Mouse (Mus musculus) layer of hippocampus, adult 18-20 months (tissue): ENCODE results near the gene Acsl3. TPM values are rescaled to one million over a fixed set of nuclear protein-coding genes. Genes with fewer than 3 reads are reported as not detected.

Source experiments
- DNase-seq, 2 experiments: peaks; one replicate each; pipeline ENCODE4 v3.0.0; 2022; ENCODE audit warnings: low spot score in 2 of 2
- long read RNA-seq: library from polyadenylated mRNA; stranded (forward); transcript quantifications from one replicate; pipeline ENCODE4 v2.0.0, GENCODE M21; 2021
- total RNA-seq, 2 experiments: library from RNA; stranded (reverse); gene quantifications; 2 replicates each; pipeline ENCODE4 v1.2.3; 2021

Acsl3 gene
- total RNA-seq = 100 to 1,000 TPM; 200 to 202 TPM
- long read RNA-seq, transcript Acsl3-205 (15 exons, 2,976 nt) = major isoform, 104 of 176 reads
- long read RNA-seq, transcript Acsl3-201 (16 exons, 3,950 nt) = minor isoform, 48 of 176 reads
- long read RNA-seq, partial matches to known transcripts = 12 of 176 reads
- long read RNA-seq, other reads (novel, unspliced or antisense) = 11 of 176 reads

DNA sequence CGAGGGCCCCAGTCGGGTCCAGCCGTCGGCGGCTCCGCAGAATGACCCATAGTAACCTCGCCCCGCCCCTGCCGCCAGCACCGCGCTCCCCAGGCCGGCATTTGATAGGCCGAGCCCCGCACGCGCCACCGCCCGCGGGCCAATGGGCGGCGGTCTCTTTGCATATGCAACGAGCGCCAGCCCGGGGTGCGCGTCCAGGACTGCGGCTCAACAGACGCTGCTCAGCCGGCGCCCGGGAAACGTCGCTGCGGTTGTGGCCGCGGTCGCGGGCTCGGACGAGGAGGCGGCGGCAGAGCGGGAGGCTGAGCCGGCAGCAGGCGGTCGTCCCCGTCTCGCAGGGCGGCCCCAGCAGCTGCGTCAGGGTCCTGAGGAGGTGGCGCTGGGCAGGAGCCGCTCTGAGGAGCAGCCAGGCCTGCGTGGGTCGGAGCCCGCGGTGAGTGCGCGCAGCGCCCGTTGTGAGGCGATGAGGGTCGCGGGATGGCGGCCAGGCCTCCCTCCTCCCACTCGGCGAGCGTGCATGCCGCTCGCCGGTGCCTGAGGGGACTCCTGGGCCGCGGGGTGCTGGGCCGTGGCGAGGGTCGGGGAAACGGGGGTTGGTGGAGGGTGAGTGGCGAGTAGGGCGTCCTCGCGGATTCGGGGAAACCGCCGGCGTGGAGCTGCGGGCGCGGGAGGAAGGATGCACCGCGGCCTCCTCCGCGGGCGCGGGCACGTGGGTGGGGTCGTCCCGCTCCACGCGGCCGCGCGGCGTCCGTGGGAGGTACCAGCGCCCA lies at the start of gene Acsl3, which contains the start of gene Utp14b:
TSS of gene Acsl3 (plus strand) at position 155 of the 770 bp plus-strand sequence.
TSS of gene Utp14b (plus strand) at position 368 of the 770 bp plus-strand sequence.
- DNase-seq = peak; percentile 94 to 97

DNA sequence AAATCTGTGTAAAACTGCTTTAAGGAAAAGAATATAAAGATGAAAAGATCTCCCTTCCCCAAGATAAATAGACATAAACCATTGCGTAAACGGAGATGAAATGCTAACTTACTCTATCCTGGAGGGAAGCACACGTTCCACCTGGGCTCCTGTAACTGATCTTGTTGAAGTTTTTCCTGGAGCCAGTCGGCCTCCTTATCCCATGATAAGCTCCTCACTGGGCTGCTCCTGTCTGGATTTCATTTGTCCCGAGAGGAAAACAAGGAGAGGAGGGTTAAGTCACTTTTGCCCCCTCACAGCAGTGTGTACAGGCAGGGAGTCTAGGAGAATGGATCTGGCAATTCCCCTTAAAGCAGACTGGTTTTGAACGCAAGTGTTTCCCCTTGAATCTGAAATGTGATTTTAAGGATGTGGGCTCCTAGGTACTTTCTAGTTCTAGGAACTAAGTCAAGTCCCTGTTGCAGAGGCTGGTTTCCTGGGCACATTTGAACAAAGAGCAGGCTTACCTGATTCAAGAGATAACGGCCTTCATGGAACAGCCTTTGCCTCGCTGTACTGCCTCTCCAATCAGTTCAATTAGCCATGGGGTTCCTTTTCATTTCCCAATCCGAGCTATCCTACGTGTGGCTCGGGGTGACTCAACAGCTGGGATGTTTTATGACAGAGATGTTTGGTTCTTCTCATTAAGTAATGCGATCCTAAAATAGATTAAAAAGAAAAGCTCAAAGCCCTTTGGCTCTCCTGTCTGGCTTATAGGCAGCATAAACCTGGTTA lies 48.3 kb upstream of the Acsl3 start:
- DNase-seq = no peak

DNA sequence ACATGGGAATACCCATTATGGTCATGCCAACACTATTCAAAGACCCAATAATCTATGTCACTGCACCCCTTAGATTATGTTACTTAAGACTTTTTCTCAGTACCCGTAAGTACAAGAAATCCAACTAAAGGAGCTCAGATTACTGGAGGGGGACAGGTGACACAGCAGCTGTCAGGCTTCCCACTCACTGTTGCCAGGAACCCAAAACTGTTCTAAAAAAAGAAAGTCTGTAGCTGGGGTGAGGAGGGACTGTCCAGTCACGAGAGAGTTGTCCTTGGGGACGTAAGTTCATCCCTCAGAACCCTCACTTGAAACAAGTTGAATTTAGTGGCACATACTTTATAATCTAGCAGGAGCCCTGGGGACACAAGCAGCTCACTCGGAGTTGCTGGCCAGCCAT lies 46.6 kb upstream of the Acsl3 start:
- no peak for DNase-seq

DNA sequence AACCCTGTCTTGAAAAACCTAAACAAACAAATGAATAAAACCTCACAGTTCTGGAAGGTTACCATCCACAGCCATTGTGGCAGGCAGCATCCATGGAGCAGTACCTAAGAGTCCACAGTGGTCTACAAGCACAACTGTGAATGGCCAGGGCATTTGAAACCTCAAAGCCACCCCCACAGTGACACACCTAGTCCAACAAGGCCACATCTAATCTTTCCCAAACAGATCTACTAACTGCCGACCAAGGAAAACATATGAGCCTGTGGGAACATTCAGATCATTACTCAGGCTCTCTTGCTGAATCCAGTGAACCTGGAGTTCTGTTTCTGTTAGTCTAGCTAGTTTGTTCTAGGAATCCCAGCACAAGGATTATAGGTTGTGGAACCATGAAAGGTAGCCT lies 44.7 kb upstream of the Acsl3 start:
- no peak for DNase-seq

DNA sequence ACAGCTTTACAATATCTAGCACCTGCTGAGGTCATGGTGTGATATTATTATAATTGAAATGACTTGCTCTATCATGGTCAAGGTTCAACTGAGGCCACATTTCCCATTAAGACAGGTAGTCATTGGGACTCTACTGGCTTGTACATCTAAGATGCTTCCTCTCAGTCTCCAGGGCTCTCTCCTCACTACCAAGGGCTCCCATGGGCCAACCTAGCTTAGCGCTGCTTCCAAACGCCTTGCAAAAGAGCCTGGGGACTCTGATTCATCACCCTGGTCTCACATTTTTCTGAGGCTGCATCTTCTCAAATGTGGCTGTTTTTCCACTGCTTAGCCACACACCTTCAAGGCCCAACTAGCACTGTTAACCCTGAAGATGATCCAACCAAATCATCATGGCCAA lies 33.3 kb upstream of the Acsl3 start:
- DNase-seq = no peak

DNA sequence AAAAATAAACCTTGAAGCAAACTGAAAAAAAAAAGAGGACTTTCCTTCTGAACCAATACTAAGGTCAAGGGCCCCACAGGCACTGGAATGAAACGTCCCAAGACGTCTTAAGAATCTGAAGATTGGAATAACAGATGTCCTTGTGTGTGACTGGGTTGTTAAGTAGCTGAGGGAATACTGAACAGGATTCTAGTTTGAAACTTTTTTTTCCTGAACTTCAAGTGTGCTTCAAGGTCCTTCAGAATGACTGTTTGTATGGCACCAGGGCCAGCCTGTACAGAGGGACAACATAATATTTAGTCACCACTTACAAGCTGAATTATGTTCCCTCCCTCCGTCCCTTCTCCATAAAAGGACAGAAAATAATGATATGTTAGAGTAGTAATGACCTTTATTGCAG lies 23.1 kb upstream of the Acsl3 start:
- no peak for DNase-seq

DNA sequence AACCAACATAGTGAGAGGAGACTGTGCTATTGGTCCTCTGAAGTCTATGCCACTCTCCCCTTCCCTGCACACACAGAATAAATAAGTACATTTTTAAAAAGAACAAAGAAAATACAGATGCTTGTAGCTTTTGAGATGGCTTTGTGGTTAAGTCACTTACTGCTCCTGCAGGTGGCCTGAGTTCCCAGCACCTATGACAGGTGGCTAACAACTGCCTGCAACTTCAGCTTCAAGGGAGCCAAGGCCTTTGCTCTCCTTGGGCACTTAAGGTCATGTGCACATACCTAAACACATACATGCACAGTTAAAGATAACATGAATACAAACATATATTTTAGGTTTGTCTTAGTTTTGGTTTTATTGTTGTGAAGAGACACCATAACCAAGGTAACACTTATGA lies 16.8 kb upstream of the Acsl3 start:
- DNase-seq = no peak

DNA sequence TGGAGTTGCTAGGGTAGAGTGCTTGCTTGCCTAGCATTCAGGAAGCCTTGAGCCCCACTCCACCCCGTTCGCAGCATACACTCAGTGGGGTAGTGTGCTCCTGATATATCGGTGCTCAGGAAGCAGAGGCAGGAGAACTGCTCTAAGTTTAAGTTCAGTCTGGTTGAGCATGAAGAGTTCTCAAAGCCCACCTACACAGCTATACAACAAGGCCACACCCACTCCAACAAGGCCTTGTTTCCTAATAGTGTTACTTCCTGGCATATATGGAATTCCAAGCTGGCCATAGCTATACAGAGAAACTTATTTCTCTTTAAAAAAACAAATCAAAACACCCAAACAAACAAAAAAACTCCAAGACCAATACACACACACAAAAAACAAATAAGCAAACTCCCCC lies 15.8 kb upstream of the Acsl3 start:
- no peak for DNase-seq

DNA sequence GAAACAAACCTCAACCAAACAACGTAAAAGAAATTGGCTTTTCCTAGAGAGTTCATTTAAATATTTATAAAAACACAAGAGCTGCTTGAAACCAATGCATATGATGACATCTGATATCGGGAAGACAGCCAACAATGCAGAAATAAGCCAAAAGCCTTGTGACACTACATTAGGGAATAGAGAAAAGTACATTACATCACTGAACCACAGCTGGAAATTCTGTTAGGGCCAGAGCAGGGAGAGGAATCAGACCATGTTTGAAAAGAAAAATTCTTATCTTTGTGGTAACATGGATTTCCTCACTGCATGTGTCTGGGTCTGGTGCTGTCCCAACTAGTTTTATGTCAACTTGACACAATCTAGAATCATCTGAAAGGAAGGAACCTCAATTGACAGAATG lies 15.4 kb upstream of the Acsl3 start:
- DNase-seq = no peak

DNA sequence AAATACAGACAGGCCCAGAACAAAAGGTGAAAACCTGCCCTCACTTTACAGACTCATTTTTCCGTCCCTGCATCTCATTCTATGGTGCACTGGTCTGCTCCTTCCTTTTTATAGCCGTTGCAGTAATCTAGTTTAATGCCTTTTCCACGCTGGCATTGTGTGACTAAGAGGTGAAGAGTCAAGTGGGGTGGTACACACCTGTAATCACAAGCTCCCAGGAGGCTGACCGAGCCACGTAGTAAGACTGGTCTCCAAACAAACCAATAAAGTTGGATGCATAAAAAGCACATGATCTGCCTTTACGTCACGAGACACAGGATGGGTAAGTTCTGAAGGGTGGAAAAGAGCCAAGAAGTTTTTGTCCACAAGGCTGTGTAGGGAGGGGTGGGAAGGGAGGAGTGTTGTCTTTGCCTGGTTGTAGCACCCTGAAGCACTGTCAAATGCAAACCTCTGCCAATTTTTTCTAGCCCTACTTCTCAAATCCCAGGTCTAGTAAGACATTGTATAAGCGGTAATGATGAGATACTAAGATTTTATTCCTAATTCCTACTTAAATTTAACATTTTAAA lies 10.2 kb upstream of the Acsl3 start:
- no peak for DNase-seq

DNA sequence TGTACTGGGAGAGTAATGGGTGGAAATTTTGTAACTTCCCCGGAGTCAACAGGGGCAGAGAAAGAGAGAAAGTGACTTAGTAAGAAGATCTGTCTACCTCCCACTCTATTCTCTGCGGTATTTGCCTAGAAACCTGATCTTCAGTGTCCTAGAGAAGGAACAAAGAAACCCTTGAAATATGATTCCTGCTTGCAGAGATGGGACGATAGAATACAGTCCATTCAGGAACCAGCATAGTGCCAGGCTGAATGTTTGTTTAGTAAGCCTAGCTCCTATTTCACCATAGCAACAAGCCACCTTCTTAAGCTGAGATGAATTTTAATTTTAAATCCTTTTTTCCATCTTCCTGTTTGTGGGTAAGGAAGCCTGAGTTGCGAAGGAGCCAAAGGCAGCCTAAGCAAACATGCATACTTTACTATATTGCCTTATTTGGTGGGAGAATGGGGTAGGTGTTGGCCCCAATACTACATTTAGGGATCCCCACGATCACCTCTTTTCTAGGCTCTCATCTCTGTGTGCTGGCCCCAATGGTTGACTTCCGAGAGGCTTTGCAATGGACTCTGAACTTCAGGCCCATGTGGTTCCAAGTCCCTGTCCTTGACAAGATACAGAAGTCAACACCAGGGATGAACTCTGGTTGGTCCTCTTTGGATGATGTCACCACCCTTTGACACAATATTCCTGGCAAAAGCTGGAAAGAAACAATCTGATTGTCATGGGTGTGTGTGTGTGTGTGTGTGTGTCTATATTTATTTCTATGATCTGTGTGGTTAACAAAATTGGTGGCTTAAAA lies 8.2 kb upstream of the Acsl3 start:
- no peak for DNase-seq

DNA sequence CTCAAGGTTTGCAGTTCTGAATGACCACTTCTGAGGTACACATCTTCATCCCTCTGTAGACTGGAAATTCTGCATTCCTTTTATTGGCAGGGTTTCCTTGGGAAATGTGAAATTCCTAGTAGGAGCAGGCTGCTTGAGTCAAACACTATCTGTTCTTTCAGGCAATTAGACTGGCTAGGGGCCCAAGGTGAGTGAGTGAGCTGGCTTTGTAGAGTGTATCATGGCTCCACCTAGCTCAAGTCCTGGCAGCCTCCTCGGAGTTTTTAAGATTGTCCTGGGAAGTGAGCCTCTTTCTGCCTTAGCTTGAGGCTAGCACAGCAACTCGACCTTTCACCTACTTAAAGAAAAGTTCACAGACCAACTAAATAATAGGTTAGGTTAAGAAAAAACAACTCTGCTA lies 1.2 kb upstream of the Acsl3 start:
- no peak for DNase-seq

DNA sequence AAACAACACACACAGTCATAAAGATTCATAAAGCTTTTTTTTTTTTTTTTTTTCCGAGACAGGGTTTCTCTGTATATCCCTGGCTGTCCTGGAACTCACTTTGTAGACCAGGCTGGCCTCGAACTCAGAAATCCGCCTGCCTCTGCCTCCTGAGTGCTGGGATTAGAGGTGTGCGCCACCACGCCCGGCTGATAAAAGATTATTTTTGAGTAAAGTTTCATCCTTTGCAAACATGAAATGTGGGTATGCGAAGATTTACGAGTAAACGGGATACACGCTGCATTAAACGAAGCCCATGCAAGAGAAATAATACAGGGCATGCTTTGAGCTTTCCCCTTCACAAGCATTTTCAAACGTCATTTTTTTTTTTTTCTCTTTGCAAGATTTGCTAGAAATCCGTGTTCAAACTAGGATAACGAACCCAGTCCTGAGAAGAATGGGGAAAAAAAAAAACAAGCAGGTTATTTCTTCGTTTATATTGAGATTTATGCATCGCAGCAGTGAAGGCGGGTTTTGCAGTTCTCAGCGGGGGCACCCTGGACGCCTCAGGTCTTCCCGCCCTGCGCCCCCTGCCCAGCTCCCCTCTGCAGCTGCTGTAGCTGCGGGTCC lies 500 bp upstream of the Acsl3 start:
- DNase-seq = no peak

DNA sequence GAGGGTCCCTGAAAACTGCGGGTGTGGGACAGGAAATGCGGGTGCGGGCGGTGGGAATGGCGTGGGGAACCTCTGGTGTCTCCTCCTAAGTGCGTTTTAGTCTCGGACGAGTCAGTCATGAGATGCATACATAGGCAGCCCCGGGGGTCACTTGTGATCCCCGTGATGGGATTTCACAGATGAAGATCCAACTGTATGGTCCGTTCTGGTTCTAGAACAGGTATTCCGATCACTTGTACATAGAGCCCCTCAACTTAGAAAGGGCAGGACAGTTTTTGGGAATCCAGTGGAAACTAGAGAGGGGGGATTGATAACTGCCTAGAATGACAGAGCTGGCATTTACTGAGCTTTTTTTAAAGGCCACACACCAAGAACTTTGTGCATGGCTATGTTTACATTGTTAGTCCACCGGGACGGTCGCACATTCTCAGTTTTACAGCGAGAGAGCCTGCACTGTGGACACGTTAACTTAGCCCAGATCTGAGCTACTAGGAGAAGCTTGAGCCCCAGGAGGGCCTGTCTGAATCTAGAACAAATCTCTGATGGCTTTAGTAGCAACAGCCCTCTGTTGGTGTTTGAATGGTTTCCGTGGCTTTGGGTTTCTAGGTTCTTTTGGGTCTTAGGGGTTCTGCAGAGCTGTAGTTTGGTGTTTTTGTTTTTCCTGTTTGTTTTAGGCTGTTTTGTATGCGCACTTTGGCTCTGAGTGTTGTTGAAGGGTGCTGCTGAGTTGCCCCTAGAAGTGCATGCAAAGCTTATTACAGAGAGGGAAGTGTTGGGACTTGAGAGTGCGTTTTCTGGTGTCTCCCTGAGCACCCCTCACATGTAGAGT lies 1.0 kb downstream of the Acsl3 start:
- peak in 1 of 2 experiments; percentile 31 for DNase-seq

DNA sequence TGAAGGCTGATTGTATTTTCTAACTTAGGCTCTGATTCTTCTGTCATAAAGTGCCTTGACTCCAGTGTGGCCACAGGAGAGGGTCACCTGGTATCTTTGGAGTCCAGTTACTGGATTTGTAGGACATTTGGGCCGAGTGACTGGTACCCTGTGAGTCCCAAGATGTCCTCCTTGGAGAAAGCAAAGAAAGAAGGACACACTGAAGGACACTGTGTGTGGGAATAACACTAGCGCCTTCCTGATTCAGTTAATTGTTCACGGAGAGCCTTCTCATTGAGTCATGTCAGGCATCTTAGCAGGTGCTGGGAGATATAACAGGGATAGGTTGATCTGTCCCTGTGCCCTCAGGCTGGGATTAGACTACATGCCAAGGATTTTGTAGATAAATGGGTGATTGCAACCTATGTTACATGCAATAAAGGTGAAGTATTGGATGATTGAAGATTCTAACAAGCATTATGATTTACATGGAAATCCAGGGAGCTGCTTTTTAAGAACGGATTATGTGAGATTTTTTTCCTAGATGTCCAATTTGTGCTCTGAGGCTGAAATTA lies 1.7 kb downstream of the Acsl3 start:
- no peak for DNase-seq

DNA sequence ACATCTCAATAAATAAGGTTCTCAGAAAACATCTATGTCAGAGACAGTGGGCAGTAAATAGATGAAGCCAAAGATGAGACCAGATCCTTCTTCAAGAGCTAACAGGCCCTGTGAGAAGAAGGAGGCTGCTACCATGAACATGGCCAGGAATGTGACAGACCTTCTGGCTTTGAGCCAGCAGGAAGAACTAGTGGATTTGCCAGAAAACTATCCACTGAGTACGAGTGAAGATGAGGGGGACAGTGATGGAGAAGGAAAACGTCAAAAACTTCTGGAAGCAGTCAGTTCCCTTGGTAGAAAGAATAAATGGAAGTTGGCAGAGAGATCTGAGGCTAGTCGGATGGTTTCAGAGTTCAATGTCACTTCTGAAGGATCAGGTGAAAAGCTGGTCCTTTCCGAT lies 6.7 kb downstream of the Acsl3 start:
- no peak for DNase-seq

DNA sequence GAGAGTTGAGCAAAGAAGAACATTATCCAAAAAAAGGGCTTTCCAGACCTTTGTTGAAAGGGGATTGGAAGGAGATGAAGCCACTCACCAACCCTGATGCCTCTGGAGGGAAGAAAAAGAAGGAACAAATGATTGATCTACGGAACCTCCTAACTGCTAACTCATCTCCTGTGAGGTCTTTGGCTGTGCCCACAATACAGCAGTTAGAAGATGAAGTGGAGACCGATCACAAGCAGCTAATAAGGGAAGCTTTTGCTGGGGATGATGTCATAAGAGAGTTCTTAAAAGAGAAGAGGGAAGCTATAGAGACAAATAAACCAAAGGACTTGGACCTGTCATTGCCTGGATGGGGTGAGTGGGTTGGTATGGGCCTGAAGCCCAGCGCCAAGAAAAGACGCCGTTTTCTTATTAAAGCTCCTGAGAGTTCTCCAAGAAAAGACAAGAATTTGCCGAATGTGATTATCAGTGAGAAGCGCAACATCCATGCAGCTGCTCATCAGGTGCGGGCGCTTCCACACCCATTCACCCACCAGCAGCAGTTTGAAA lies 8.4 kb downstream of the Acsl3 start:
- DNase-seq = no peak

DNA sequence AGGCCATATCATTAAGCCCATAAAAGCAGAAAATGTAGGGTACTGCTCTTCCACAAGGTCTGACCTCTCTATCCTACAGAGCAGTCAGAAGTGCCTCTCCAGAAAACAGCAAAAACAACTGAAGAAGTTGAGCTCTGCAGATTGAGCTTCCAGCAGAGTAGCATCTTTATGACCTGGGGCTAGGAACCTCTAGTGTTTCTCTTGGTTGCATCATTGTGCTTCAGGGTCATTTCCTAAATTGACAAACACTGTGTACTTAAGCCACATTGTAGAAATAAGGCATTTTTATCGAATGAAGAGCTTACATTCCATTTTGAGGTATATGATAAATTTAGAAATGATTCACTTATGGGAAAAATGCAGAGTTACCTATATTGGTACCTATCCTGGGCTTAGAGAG lies 9.0 kb downstream of the Acsl3 start:
- DNase-seq = no peak

DNA sequence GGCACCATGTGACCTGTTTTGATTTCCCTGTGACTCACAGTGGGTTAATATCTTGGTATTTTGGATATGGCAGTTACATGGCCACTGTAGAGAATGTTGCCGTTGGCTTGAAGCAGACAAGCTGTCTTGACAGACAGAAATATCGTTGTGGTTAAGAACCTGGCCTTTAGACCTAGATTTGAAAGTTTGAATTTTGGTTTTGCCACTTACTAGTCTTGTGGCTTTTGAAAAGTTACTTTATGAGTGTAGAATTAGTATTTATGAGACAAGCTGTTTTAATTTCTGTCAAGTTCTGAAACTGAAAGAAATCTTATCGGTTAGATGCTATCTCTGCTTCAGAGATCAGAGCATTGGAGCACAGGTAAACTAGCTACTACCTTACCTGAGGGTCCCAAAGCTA lies 24.7 kb downstream of the Acsl3 start:
- DNase-seq = no peak
